Mouse (Mus musculus): ENCODE measurements around the gene Mlec.
"Not testable (repeated sequence)": the region's sequence is repeated elsewhere in the genome, so short reads cannot be mapped to it uniquely, and the experiment has no call there.

Gene Mlec

GRCm38 (mm10) chr5:115152132-115152956 is 5.6 kb downstream of the Mlec start:
- in situ Hi-C loops (cut with MboI, MseI) = no loop called here

- in situ Hi-C loops (cut with MboI, MseI) = no loop called here
Measured at GRCm38 (mm10) chr5:115151457-115151856, 6.5 kb downstream of the Mlec start.

GRCm38 (mm10) chr5:115150991-115151390 is 7.0 kb downstream of the Mlec start:
- in situ Hi-C loops (cut with MboI, MseI) = no loop called here

- in situ Hi-C loops (cut with MboI, MseI) = no loop called here
Measured at GRCm38 (mm10) chr5:115149675-115150459, 8.1 kb downstream of the Mlec start.

GRCm38 (mm10) chr5:115148872-115149271 is 9.1 kb downstream of the Mlec start:
- in situ Hi-C loops (cut with MboI, MseI) = not testable (repeated sequence)

- in situ Hi-C loops (cut with MboI, MseI) = no loop called here
Measured at GRCm38 (mm10) chr5:115148378-115148777, 9.6 kb downstream of the Mlec start.

GRCm38 (mm10) chr5:115147388-115147787 is 10.6 kb downstream of the Mlec start:
- in situ Hi-C loops (cut with MboI, MseI) = no loop called here

GRCm38 (mm10) chr5:115146747-115147130 is 11.2 kb downstream of the Mlec start:
- in situ Hi-C loops (cut with MboI, MseI) = no loop called here

- in situ Hi-C loops (cut with MboI, MseI) = no loop called here
Measured at GRCm38 (mm10) chr5:115145976-115146746, 11.8 kb downstream of the Mlec start.

- in situ Hi-C loops (cut with MboI, MseI) = no loop called here
Measured at GRCm38 (mm10) chr5:115145253-115145968, 12.6 kb downstream of the Mlec start.

GRCm38 (mm10) chr5:115144471-115144870 is 13.5 kb downstream of the Mlec start:
- in situ Hi-C loops (cut with MboI, MseI) = no loop called here

GRCm38 (mm10) chr5:115143552-115143951 is 14.4 kb downstream of the Mlec start:
- in situ Hi-C loops (cut with MboI, MseI) = no loop called here

GRCm38 (mm10) chr5:115142166-115142697 is 15.7 kb downstream of the Mlec start:
- in situ Hi-C loops (cut with MboI, MseI) = no loop called here

GRCm38 (mm10) chr5:115140726-115141125 is 17.3 kb downstream of the Mlec start:
- in situ Hi-C loops (cut with MboI, MseI) = no loop called here

GRCm38 (mm10) chr5:115139124-115139523 is 18.9 kb downstream of the Mlec start:
- in situ Hi-C loops (cut with MboI, MseI) = no loop called here

- in situ Hi-C loops (cut with MboI, MseI) = no loop called here
Measured at GRCm38 (mm10) chr5:115134234-115135165, 23.5 kb downstream of the Mlec start, which contains the start of gene Unc119b. TSS of gene Unc119b (minus strand) at chr5:115134975.

GRCm38 (mm10) chr5:115133358-115134066 is 24.5 kb downstream of the Mlec start:
- in situ Hi-C loops (cut with MboI, MseI) = no loop called here

GRCm38 (mm10) chr5:115132465-115132864 is 25.5 kb downstream of the Mlec start:
- in situ Hi-C loops (cut with MboI, MseI) = no loop called here

GRCm38 (mm10) chr5:115129328-115129727 is 28.7 kb downstream of the Mlec start:
- in situ Hi-C loops (cut with MboI, MseI) = loop anchor here (5.0 kb wide), 2 partner anchors 33 to 108 kb away; partner anchors contain the start of gene Pop5
